Mouse (Mus musculus) forebrain, embryonic 14.5 days (tissue): ENCODE results near the gene Dusp22. TPM values are rescaled to one million over a fixed set of nuclear protein-coding genes. Genes with fewer than 3 reads are reported as not detected.

Source experiments
- ATAC-seq: fragments of 200-750 bp; cut with Nextera tagmentation; 2 replicates; pipeline ENCODE4 v1.8.0; 2017; ENCODE audit warnings: mild to moderate bottlenecking, moderate library complexity
- DNase-seq: peaks from one replicate; pipeline ENCODE4 v3.0.0-alpha.2; 2015; ENCODE audit warnings: low spot score
- H3K27ac ChIP-seq: fragments of 300-500 bp; sonication (generic); 2 replicates; pipeline ENCODE4 v1.5.1; 2014; ENCODE audit warnings: low read depth, mild to moderate bottlenecking, control low read depth, low read length, moderate library complexity
- H3K27me3 ChIP-seq: fragments of 300-500 bp; sonication (generic); replicated peaks from 2 replicates; pipeline ENCODE4 v1.6.1; 2014; ENCODE audit warnings: low read length, control low read depth, mixed read lengths; ENCODE audit not compliant: control insufficient read depth, insufficient read depth
- H3K36me3 ChIP-seq: fragments of 300-500 bp; sonication (generic); 2 replicates; pipeline ENCODE4 v1.6.1; 2014; ENCODE audit warnings: low read length, control low read depth; ENCODE audit not compliant: control insufficient read depth, insufficient read depth
- H3K4me1 ChIP-seq: fragments of 300-500 bp; sonication (generic); 2 replicates; pipeline ENCODE4 v1.6.1; 2014; ENCODE audit warnings: antibody characterized with exemption, low read length, control low read depth; ENCODE audit not compliant: control insufficient read depth, insufficient read depth
- H3K4me2 ChIP-seq: fragments of 300-500 bp; sonication (generic); 2 replicates; pipeline ENCODE4 v1.6.1; 2014; ENCODE audit warnings: mild to moderate bottlenecking, control low read depth, low read length
- H3K4me3 ChIP-seq: fragments of 300-500 bp; sonication (generic); 2 replicates; pipeline ENCODE4 v1.5.1; 2014; ENCODE audit warnings: low read depth, low read length, control low read depth
- H3K9ac ChIP-seq: fragments of 300-500 bp; sonication (generic); 2 replicates; pipeline ENCODE4 v1.6.1; 2014; ENCODE audit warnings: mild to moderate bottlenecking, low read length, control low read depth, moderate library complexity
- H3K9me3 ChIP-seq: fragments of 300-500 bp; sonication (generic); replicated peaks from 2 replicates; pipeline ENCODE4 v1.6.1; 2016; ENCODE audit warnings: low read length, control low read depth, mixed read lengths; ENCODE audit not compliant: control insufficient read depth
- WGBS: fragments of 180-500 bp; shearing (Covaris S2); extraction: QIAGEN DNeasy Blood & Tissue Kit; methylation state at CpG from one replicate; pipeline ENCODE4 v1.1.7; 2014; 5-methylcytosine and 5-hydroxymethylcytosine counted together
- polyA plus RNA-seq: library from polyadenylated mRNA; unstranded; fragments of >200 nt; fragmentation: Nextera tagmentation; extraction: Ambion mirVana; gene quantifications from 2 replicates; pipeline ENCODE4 v1.2.1, GENCODE M21; 2014

The Dusp22 gene
- polyA plus RNA-seq, 1 experiment from 2014 or later, result 11.5 TPM

- WGBS, result 94% methylated on average over 8 of the region's 8 CpGs
- ATAC-seq, result no peak
Observed at GRCm38 (mm10) chr13:30665261-30665660, 5.5 kb downstream of the Dusp22 start.

GRCm38 (mm10) chr13:30666537-30666936, 6.7 kb downstream of the Dusp22 start:
- Histone ChIP-seq H3K4me3 (no peak overlapping the region), H3K36me3 (no peaks in the 10 kb centered on the region), H3K4me2 (no peak overlapping the region), H3K9ac (no peak overlapping the region), H3K27me3 (no peaks in the 10 kb centered on the region), H3K27ac (no peak overlapping the region), H3K9me3 (no peaks in the 10 kb centered on the region), H3K4me1 (no peaks in the 10 kb centered on the region)
- no peak for ATAC-seq
- WGBS, result 93% methylated on average over 10 of the region's 10 CpGs
- DNase-seq, result no peak

More at GRCm38 (mm10) chr13:30665261-30665660, 5.5 kb downstream of the Dusp22 start:
- Histone ChIP-seq H3K4me2 (no peak overlapping the region), H3K9ac (no peak overlapping the region), H3K9me3 (no peaks in the 10 kb centered on the region), H3K4me1 (no peaks in the 10 kb centered on the region), H3K27me3 (no peaks in the 10 kb centered on the region), H3K27ac (no peak overlapping the region), H3K36me3 (no peaks in the 10 kb centered on the region), H3K4me3 (no peak overlapping the region)
- no peak for DNase-seq

- H3K36me3 ChIP-seq, result no peaks in the 10 kb centered on the region
- WGBS, result 89% methylated on average over 5 of the region's 5 CpGs
- H3K4me2 ChIP-seq, result no peak overlapping the region
- H3K9ac ChIP-seq, result no peak overlapping the region
- H3K4me1 ChIP-seq, result no peaks in the 10 kb centered on the region
- H3K27ac ChIP-seq, result no peak overlapping the region
- H3K9me3 ChIP-seq, result no peaks in the 10 kb centered on the region
- ATAC-seq, result no peak
- DNase-seq, result no peak
- H3K27me3 ChIP-seq, result no peaks in the 10 kb centered on the region
- H3K4me3 ChIP-seq, result no peak overlapping the region
Observed at GRCm38 (mm10) chr13:30668301-30668700, 8.5 kb downstream of the Dusp22 start.

GRCm38 (mm10) chr13:30669277-30669676, 9.5 kb downstream of the Dusp22 start:
- H3K4me3 ChIP-seq, result no peak overlapping the region
- ATAC-seq, result no peak
- DNase-seq, result no peak
- H3K27ac ChIP-seq, result no peak overlapping the region
- no peaks in the 10 kb centered on the region for H3K9me3 ChIP-seq
- no peak overlapping the region for H3K4me2 ChIP-seq
- no peaks in the 10 kb centered on the region for H3K4me1 ChIP-seq
- H3K36me3 ChIP-seq, result no peaks in the 10 kb centered on the region
- H3K9ac ChIP-seq, result no peak overlapping the region
- H3K27me3 ChIP-seq, result no peaks in the 10 kb centered on the region
- 93% methylated on average over 3 of the region's 3 CpGs for WGBS

- H3K4me2 ChIP-seq, result no peak overlapping the region
- ATAC-seq (no peak), DNase-seq (no peak)
- no peaks in the 10 kb centered on the region for H3K27me3 ChIP-seq
- no peak overlapping the region for H3K9ac ChIP-seq
- H3K27ac ChIP-seq, result no peak overlapping the region
- no peaks in the 10 kb centered on the region for H3K9me3 ChIP-seq
- WGBS, result 96% methylated on average over 5 of the region's 5 CpGs
- H3K4me3 ChIP-seq, result no peak overlapping the region
- H3K36me3 ChIP-seq, result no peaks in the 10 kb centered on the region
- no peaks in the 10 kb centered on the region for H3K4me1 ChIP-seq
Observed at GRCm38 (mm10) chr13:30673878-30674277, 14.1 kb downstream of the Dusp22 start.

GRCm38 (mm10) chr13:30678822-30679221, 19.0 kb downstream of the Dusp22 start:
- 94% methylated on average over 5 of the region's 5 CpGs for WGBS
- DNase-seq, result no peak
- no peaks in the 10 kb centered on the region for H3K27me3 ChIP-seq
- no peak overlapping the region for H3K4me2 ChIP-seq
- no peak for ATAC-seq
- H3K27ac ChIP-seq, result no peak overlapping the region
- H3K4me3 ChIP-seq, result no peak overlapping the region
- H3K9ac ChIP-seq, result no peak overlapping the region
- H3K9me3 ChIP-seq, result no peaks in the 10 kb centered on the region
- H3K4me1 ChIP-seq, result no peaks in the 10 kb centered on the region
- no peaks in the 10 kb centered on the region for H3K36me3 ChIP-seq

- DNase-seq (no peak), ATAC-seq (no peak)
- Histone ChIP-seq H3K9me3 (no peaks in the 10 kb centered on the region), H3K4me1 (no peaks in the 10 kb centered on the region), H3K4me3 (no peak overlapping the region), H3K9ac (no peak overlapping the region), H3K4me2 (no peak overlapping the region), H3K36me3 (no peaks in the 10 kb centered on the region), H3K27ac (no peak overlapping the region), H3K27me3 (no peaks in the 10 kb centered on the region)
- 72% methylated on average over 4 of the region's 4 CpGs for WGBS
Observed at GRCm38 (mm10) chr13:30681866-30682265, 22.1 kb downstream of the Dusp22 start.

GRCm38 (mm10) chr13:30682328-30682727, 22.5 kb downstream of the Dusp22 start:
- Histone ChIP-seq H3K9ac (no peak overlapping the region), H3K4me3 (no peak overlapping the region), H3K36me3 (no peaks in the 10 kb centered on the region), H3K4me2 (no peak overlapping the region), H3K4me1 (no peaks in the 10 kb centered on the region), H3K27me3 (no peaks in the 10 kb centered on the region), H3K27ac (no peak overlapping the region), H3K9me3 (no peaks in the 10 kb centered on the region)
- ATAC-seq, result no peak
- WGBS, result 91% methylated on average over 3 of the region's 3 CpGs
- DNase-seq, result no peak

- no peaks in the 10 kb centered on the region for H3K27me3 ChIP-seq
- DNase-seq (no peak), ATAC-seq (no peak)
- no peak overlapping the region for H3K4me2 ChIP-seq
- H3K36me3 ChIP-seq, result no peaks in the 10 kb centered on the region
- H3K27ac ChIP-seq, result no peak overlapping the region
- H3K9me3 ChIP-seq, result no peaks in the 10 kb centered on the region
- no peaks in the 10 kb centered on the region for H3K4me1 ChIP-seq
- no peak overlapping the region for H3K9ac ChIP-seq
- 66% methylated on average over 6 of the region's 6 CpGs for WGBS
- H3K4me3 ChIP-seq, result no peak overlapping the region
Observed at GRCm38 (mm10) chr13:30684614-30685122, 24.9 kb downstream of the Dusp22 start.
